Mouse (Mus musculus) liver, embryonic 12.5 days (tissue): ENCODE data around the gene Tspan5. TPM values are rescaled to one million over a fixed set of nuclear protein-coding genes. Genes with fewer than 3 reads are reported as not detected.

Experiments
- ATAC-seq: fragments of 200-750 bp; cut with Nextera tagmentation; 2 replicates; pipeline ENCODE4 v1.8.0; 2017; ENCODE audit warnings: moderate number of reproducible peaks, mild to moderate bottlenecking, moderate library complexity
- H3K27ac ChIP-seq: fragments of 300-500 bp; sonication (generic); 2 replicates; pipeline ENCODE4 v1.5.1; 2016; ENCODE audit warnings: mild to moderate bottlenecking
- H3K27me3 ChIP-seq: fragments of 300-500 bp; sonication (generic); replicated peaks from 2 replicates; pipeline ENCODE4 v1.6.1; 2016; ENCODE audit warnings: mild to moderate bottlenecking, moderate library complexity
- H3K36me3 ChIP-seq: fragments of 300-500 bp; sonication (generic); 2 replicates; pipeline ENCODE4 v1.6.1; 2016; ENCODE audit warnings: mild to moderate bottlenecking, moderate library complexity
- H3K4me1 ChIP-seq: fragments of 300-500 bp; sonication (generic); 2 replicates; pipeline ENCODE4 v1.6.1; 2016
- H3K4me2 ChIP-seq: fragments of 300-500 bp; sonication (generic); 2 replicates; pipeline ENCODE4 v1.6.1; 2016; ENCODE audit warnings: mild to moderate bottlenecking, moderate library complexity
- H3K4me3 ChIP-seq: fragments of 300-500 bp; sonication (generic); 2 replicates; pipeline ENCODE4 v1.5.1; 2016; ENCODE audit warnings: mild to moderate bottlenecking, moderate library complexity
- H3K9ac ChIP-seq: fragments of 300-500 bp; sonication (generic); 2 replicates; pipeline ENCODE4 v1.6.1; 2016; ENCODE audit warnings: mild to moderate bottlenecking, moderate library complexity
- H3K9me3 ChIP-seq: fragments of 300-500 bp; sonication (generic); replicated peaks from 2 replicates; pipeline ENCODE4 v1.6.1; 2016; ENCODE audit warnings: mild to moderate bottlenecking, moderate library complexity
- WGBS: fragments of 180-500 bp; shearing (Covaris S2); methylation state at CpG from one replicate; pipeline ENCODE4 v1.1.7; 2016; ENCODE audit not compliant: insufficient replicate concordance; 5-methylcytosine and 5-hydroxymethylcytosine counted together
- polyA plus RNA-seq: library from polyadenylated mRNA; unstranded; fragments of >200 nt; fragmentation: Nextera tagmentation; extraction: Ambion mirVana; gene quantifications from 2 replicates; pipeline ENCODE4 v1.2.1, GENCODE M21; 2016

Tspan5 gene
- polyA plus RNA-seq, 1 experiment from 2014 or later: 7.1 TPM

- no peak overlapping the region for H3K4me2 ChIP-seq
- no peak for ATAC-seq
- no peaks in the 10 kb centered on the region for H3K9me3 ChIP-seq
- no peaks in the 10 kb centered on the region for H3K4me1 ChIP-seq
- WGBS: 78% methylated on average over 5 of the region's 5 CpGs
- no peaks in the 10 kb centered on the region for H3K36me3 ChIP-seq
- no peak overlapping the region for H3K9ac ChIP-seq
- H3K4me3 ChIP-seq: no peak overlapping the region
- H3K27ac ChIP-seq: no peak overlapping the region
- no peaks in the 10 kb centered on the region for H3K27me3 ChIP-seq
Observed at GRCm38 (mm10) chr3:138722152-138722551, 19.8 kb upstream of the Tspan5 start.

DNA sequence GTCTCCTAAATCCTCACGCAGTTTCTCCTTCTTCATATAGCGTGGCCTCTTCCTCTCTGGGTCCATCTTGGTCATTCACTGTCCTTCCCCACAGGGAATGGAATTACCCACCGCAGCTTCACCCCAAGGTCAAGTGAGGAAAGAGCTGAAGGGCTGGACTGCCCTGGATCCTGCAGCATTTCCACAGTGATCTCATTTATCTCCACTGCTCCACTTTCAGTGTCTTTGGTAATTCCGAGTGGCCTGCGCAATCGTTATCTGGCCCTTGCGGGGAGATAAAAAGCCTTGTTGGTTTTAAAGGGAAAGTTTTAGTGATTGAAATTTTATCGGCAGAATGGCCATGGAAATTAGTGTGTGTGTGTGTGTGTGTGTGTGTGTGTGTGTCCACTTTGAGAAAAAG lies 14.4 kb upstream of the Tspan5 start:
- H3K4me1 ChIP-seq: no peaks in the 10 kb centered on the region
- no peak overlapping the region for H3K4me2 ChIP-seq
- no peak for ATAC-seq
- H3K9ac ChIP-seq: no peak overlapping the region
- no peak overlapping the region for H3K27ac ChIP-seq
- no peaks in the 10 kb centered on the region for H3K9me3 ChIP-seq
- no peak overlapping the region for H3K4me3 ChIP-seq
- 0 out of 2 replicates have a peak, but pooled peaks cover 3% of the 10 kb centered on the region for H3K27me3 ChIP-seq
- 68% methylated on average over 8 of the region's 8 CpGs for WGBS
- H3K36me3 ChIP-seq: no peaks in the 10 kb centered on the region

DNA sequence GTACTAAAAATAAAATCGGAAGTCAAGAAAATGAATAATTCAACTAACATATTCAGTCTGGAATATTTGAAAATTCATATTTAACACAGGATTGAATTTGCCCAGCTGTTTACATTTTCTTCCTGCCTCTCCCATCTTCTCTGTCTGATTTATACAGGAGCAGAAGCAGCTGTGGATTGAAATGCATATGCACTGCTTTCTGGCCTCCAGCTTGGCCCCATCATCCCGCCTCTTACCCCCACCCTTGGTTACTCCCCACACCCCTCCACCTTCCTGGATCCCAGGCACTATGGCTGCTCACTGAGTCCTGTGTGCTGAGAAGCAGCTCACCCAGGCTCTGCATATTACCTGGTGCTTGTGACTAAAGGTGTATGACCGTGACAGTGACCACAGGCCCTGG lies 13.2 kb upstream of the Tspan5 start:
- ATAC-seq: no peak
- no peak overlapping the region for H3K27ac ChIP-seq
- H3K4me1 ChIP-seq: no peaks in the 10 kb centered on the region
- H3K9me3 ChIP-seq: no peaks in the 10 kb centered on the region
- H3K4me3 ChIP-seq: no peak overlapping the region
- H3K4me2 ChIP-seq: no peak overlapping the region
- H3K36me3 ChIP-seq: no peaks in the 10 kb centered on the region
- 0 out of 2 replicates have a peak, but pooled peaks cover 3% of the 10 kb centered on the region for H3K27me3 ChIP-seq
- WGBS: 69% methylated on average over 3 of the region's 3 CpGs
- no peak overlapping the region for H3K9ac ChIP-seq

- no peak overlapping the region for H3K27ac ChIP-seq
- no peak overlapping the region for H3K9ac ChIP-seq
- no peaks in the 10 kb centered on the region for H3K36me3 ChIP-seq
- H3K9me3 ChIP-seq: no peaks in the 10 kb centered on the region
- H3K4me3 ChIP-seq: no peak overlapping the region
- H3K27me3 ChIP-seq: peaks cover 3% of the 10 kb centered on the region; the same call in 1 of the 2 replicates
- 47% methylated on average over 3 of the region's 3 CpGs for WGBS
- no peak for ATAC-seq
- no peaks in the 10 kb centered on the region for H3K4me1 ChIP-seq
- no peak overlapping the region for H3K4me2 ChIP-seq
Observed at GRCm38 (mm10) chr3:138730812-138731211, 11.2 kb upstream of the Tspan5 start.

DNA sequence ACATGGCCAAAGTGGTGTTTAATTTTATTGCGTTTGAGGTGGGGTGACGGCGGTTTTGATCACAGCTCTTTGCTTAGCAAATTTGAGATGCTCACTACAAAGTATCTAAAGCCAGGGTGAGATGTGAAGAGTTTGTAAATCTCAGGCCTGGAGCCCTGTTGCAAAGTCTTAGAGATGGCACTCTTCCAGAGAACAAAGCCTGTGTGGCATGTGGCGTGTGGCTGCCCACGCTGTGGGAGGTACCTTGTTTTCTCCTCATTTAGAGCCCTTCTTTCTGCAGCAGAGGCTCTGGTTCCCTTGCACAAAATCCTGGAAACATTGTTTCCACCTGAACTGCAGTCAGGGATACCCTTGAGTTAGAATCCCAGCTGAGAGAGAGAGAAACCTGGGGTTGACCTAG lies 6.2 kb upstream of the Tspan5 start:
- Histone ChIP-seq H3K4me2 (no peak overlapping the region), H3K9me3 (no peaks in the 10 kb centered on the region), H3K4me1 (no peaks in the 10 kb centered on the region), H3K36me3 (no peaks in the 10 kb centered on the region), H3K27me3 (peaks cover 12% of the 10 kb centered on the region), H3K27ac (no peak overlapping the region), H3K4me3 (no peak overlapping the region), H3K9ac (no peak overlapping the region)
- no peak for ATAC-seq
- WGBS: 87% methylated on average over 5 of the region's 5 CpGs

DNA sequence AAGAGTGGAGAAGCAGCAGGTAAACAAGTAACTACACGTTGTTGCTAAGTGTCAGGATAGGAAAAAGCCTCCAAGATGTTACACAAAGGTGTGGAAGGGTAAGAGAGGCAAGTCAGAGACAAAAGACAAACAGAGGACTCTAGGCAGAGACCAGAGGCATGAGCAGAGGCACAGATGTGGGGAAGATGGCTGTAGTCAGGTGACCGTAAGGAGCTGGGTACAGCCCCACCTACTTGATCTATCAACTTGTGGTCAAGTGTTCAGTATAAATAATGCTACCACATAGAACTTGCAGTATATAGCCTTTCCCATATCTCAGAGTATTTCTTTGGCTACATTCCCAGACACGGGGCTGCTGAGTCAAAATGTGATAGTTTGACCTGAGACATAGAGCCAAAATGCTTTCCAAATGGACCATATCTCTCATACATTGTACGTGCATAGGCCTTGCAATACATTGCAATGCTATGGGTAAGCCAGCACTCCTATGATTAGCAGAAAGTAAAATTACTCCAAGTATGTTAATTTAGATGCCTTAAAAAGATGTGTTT lies 2.8 kb upstream of the Tspan5 start:
- Histone ChIP-seq H3K27ac (no peak overlapping the region), H3K36me3 (no peaks in the 10 kb centered on the region), H3K4me1 (peaks cover 22% of the 10 kb centered on the region), H3K9me3 (no peaks in the 10 kb centered on the region), H3K9ac (no peak overlapping the region), H3K27me3 (peaks cover 42% of the 10 kb centered on the region), H3K4me2 (no peak overlapping the region), H3K4me3 (no peak overlapping the region)
- WGBS: 62% methylated on average over 4 of the region's 4 CpGs
- ATAC-seq: no peak

DNA sequence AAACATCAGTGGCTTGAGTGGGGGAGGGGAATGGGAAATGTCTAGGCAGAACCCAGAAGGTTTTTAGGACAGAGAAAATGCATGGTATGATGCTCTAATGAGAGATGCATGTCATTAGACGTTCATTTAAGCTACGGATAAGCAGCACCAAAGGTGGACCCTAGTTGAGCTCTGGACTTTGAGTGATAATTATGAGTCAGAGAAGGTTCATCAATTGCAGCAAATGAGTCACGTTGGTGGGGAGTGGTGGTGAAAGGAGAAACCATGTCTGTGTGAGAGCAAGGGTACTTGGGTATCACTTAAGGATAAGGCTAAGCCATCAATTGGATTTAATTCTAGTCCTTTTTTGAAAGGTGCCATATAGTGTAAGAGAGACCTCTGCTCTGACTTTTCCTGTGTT lies 1.7 kb upstream of the Tspan5 start:
- no peak overlapping the region for H3K4me2 ChIP-seq
- no peak overlapping the region for H3K27ac ChIP-seq
- ATAC-seq: no peak
- H3K9me3 ChIP-seq: no peaks in the 10 kb centered on the region
- H3K4me3 ChIP-seq: no peak overlapping the region
- peaks cover 45% of the 10 kb centered on the region for H3K27me3 ChIP-seq
- no peak overlapping the region for H3K9ac ChIP-seq
- H3K4me1 ChIP-seq: peaks cover 32% of the 10 kb centered on the region
- no peaks in the 10 kb centered on the region for H3K36me3 ChIP-seq
- 66% methylated on average over 3 of the region's 3 CpGs for WGBS

GRCm38 (mm10) chr3:138740843-138741540 lies 1.0 kb upstream of the Tspan5 start:
- H3K4me1 ChIP-seq: peaks cover 36% of the 10 kb centered on the region
- no peak overlapping the region for H3K9ac ChIP-seq
- H3K9me3 ChIP-seq: no peaks in the 10 kb centered on the region
- peaks cover 45% of the 10 kb centered on the region for H3K27me3 ChIP-seq
- 34% methylated on average over 8 of the region's 8 CpGs for WGBS
- peak overlapping the region; percentile 95 for H3K4me2 ChIP-seq
- no peaks in the 10 kb centered on the region for H3K36me3 ChIP-seq
- no peak overlapping the region for H3K27ac ChIP-seq
- no peak for ATAC-seq
- peak overlapping the region; percentile 72; the same call in 1 of the 2 replicates for H3K4me3 ChIP-seq

- 0 out of 2 replicates have a peak overlapping the region, but pooled peaks have one; percentile 48 for H3K27ac ChIP-seq
- peak overlapping the region; percentile 73 for H3K9ac ChIP-seq
- H3K4me1 ChIP-seq: peaks cover 45% of the 10 kb centered on the region
- 0 out of 2 replicates have a peak, but pooled peaks have one; percentile 11 for ATAC-seq
- H3K27me3 ChIP-seq: peaks cover 45% of the 10 kb centered on the region
- H3K9me3 ChIP-seq: no peaks in the 10 kb centered on the region
- peak overlapping the region; percentile 95 for H3K4me2 ChIP-seq
- WGBS: 5% methylated on average over 23 of the region's 23 CpGs
- peak overlapping the region; percentile 72 for H3K4me3 ChIP-seq
- no peaks in the 10 kb centered on the region for H3K36me3 ChIP-seq
Observed at GRCm38 (mm10) chr3:138742566-138742930, 553 bp downstream of the Tspan5 start.

DNA sequence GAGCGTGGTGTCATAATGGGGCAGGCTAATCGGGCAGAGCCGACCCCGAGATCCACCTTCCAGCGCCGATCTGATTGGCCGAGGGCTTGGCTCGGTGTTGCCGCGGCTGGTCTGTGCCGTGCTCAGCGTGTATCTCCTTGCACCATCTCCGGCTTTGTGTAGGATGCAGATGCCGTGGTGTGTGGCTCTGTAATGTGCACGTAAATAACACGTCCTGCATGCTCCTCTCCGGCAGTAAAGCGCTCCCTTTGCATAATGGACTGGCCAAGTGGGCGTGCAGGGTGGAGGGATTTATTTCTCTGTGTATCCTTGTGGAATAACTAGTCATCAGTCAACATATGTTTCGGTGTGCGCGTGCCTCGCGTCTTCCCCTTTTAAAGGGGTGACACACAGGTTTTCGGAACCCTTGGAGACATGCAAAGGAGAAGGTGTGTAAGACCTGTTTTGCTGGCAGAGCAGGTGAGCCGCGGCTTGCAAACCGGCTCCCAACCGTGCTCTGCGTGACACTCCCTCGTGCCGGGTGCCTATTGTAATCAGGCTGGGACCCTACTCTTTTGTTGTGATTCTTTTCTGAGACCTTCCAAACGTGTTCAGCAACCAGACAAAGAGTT lies 1.2 kb downstream of the Tspan5 start:
- H3K9ac ChIP-seq: peak overlapping the region; percentile 73
- peaks cover 45% of the 10 kb centered on the region for H3K27me3 ChIP-seq
- ATAC-seq: peak; percentile 83
- WGBS: under 1% methylated on average over 33 of the region's 33 CpGs
- H3K36me3 ChIP-seq: no peaks in the 10 kb centered on the region
- H3K4me2 ChIP-seq: peak overlapping the region; percentile 95
- peak overlapping the region; percentile 72 for H3K4me3 ChIP-seq
- H3K9me3 ChIP-seq: no peaks in the 10 kb centered on the region
- H3K4me1 ChIP-seq: peaks cover 45% of the 10 kb centered on the region
- no peak overlapping the region for H3K27ac ChIP-seq

DNA sequence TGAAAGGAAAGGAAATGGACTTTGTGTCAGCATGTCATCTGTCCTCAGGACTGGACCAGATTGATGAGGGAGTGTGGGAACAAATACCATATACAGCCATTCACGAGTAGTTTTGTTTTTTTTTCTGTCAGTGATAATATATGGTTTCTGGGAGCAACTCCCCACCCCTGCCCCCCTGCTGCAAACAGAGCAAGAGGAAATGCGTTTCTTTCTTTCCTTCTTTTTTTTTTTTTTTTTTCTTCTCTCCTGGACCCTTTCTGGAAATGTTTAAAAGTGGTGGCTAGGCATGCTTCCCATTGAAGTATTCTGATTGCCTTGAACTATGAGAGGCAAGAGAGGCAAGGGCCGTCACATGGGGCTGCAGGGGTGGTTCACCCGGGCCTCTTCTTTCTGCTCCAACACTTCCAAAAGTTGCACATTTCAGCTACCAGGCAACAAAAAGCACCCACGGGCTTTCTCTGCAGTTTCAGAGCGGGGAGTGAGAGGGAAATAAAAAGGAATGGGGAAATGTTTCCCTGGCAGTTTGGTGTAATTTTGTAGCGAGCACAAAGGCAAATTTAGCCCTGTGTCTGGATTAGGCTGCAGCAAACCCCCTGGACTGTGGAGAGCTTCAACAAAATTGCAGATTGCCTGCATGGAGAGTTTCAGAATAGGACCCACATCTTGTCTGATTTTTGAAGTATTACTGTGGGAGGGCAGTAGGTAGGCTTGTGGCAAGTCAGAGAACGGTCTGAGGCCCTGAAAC lies 2.2 kb downstream of the Tspan5 start:
- Histone ChIP-seq H3K9me3 (no peaks in the 10 kb centered on the region), H3K9ac (no peak overlapping the region), H3K36me3 (no peaks in the 10 kb centered on the region), H3K4me3 (no peak overlapping the region), H3K27me3 (peaks cover 45% of the 10 kb centered on the region), H3K4me2 (peak overlapping the region; percentile 95), H3K4me1 (peaks cover 45% of the 10 kb centered on the region), H3K27ac (no peak overlapping the region)
- ATAC-seq: no peak
- 56% methylated on average over 8 of the region's 8 CpGs for WGBS

DNA sequence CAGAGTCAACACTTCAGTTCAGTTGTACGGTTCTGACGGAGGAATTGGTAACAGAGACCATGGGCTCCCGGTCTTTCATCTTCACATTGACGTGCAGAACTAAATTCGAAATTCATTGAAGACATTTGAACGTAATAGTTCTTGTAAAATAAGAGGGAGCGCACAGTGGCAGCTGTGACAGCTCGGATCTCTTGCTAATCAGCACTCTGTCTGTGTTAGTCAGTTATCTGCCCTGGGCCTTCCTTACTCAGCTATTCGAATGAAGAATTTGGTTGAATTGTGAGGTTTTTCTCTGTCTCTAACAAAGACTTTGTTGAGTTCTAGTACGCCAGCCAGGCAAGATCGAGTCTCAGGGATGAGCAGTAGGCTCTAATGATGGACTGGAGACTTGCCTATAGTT lies 3.1 kb downstream of the Tspan5 start:
- Histone ChIP-seq H3K4me2 (no peak overlapping the region), H3K9me3 (no peaks in the 10 kb centered on the region), H3K27ac (no peak overlapping the region), H3K4me3 (no peak overlapping the region), H3K9ac (no peak overlapping the region), H3K36me3 (no peaks in the 10 kb centered on the region), H3K4me1 (peaks cover 45% of the 10 kb centered on the region), H3K27me3 (peaks cover 42% of the 10 kb centered on the region)
- 57% methylated on average over 11 of the region's 11 CpGs for WGBS
- no peak for ATAC-seq
